Mouse (Mus musculus) heart, adult 2 months (tissue): ENCODE results near the gene P3h2. TPM values are rescaled to one million over a fixed set of nuclear protein-coding genes. Genes with fewer than 3 reads are reported as not detected.

Experiments
- DNase-seq, 2 experiments: peaks; one replicate each; pipeline ENCODE4 v3.0.0; 2021
- H3K27ac ChIP-seq: fragments of 200-600 bp; 2 replicates; pipeline ENCODE4 v1.8.1; 2022
- H3K27me3 ChIP-seq: fragments of 200-500 bp; 2 replicates; pipeline ENCODE4 v1.6.1; 2012; ENCODE audit warnings: mild to moderate bottlenecking, low read length, inconsistent platforms, mixed read lengths; ENCODE audit not compliant: control insufficient read depth, insufficient read depth
- H3K36me3 ChIP-seq: fragments of 200-500 bp; 2 replicates; pipeline ENCODE4 v1.6.1; 2012; ENCODE audit warnings: low read length, inconsistent platforms; ENCODE audit not compliant: control insufficient read depth, insufficient read depth
- H3K4me1 ChIP-seq: fragments of 200-500 bp; 2 replicates; pipeline ENCODE4 v1.6.1; 2011; ENCODE audit warnings: low read length; ENCODE audit not compliant: control insufficient read depth, insufficient read depth
- H3K4me3 ChIP-seq: fragments of 200-600 bp; 2 replicates; pipeline ENCODE4 v1.8.1; 2022
- H3K79me2 ChIP-seq: fragments of 200-500 bp; replicated peaks from 2 replicates; pipeline ENCODE4 v1.6.1; 2012; ENCODE audit warnings: mild to moderate bottlenecking, inconsistent platforms, low read length, moderate library complexity, mixed read lengths; ENCODE audit not compliant: control insufficient read depth, insufficient read depth
- H3K9ac ChIP-seq: fragments of 200-500 bp; 2 replicates; pipeline ENCODE4 v1.6.1; 2012; ENCODE audit warnings: low read depth, mild to moderate bottlenecking, control low read depth, inconsistent platforms, low read length, mixed read lengths
- CTCF ChIP-seq: fragments of 200-600 bp; IDR thresholded peaks from 2 replicates; pipeline ENCODE4 v1.8.1; 2022; ENCODE audit warnings: antibody characterized with exemption, mild to moderate bottlenecking, moderate library complexity
- EP300 ChIP-seq: fragments of 200-500 bp; IDR thresholded peaks from 2 replicates; pipeline ENCODE4 v1.6.1; 2011; ENCODE audit warnings: low read depth, low read length, control low read depth; ENCODE audit not compliant: insufficient read depth
- POLR2A ChIP-seq: fragments of 200-500 bp; IDR thresholded peaks from 2 replicates; pipeline ENCODE4 v1.6.1; 2011; ENCODE audit warnings: mild to moderate bottlenecking, low read depth, low read length, control low read depth; ENCODE audit not compliant: insufficient read depth
- WGBS: fragments of 180-500 bp; shearing (Covaris S2); methylation state at CpG from one replicate; pipeline ENCODE4 v1.1.7; 2018; 5-methylcytosine and 5-hydroxymethylcytosine counted together
- intact Hi-C: fragments of 180-260 bp; cut with DNase I; formaldehyde crosslinking; loops from one replicate; pipeline ENCODE4 v1.15.1; 2025
- polyA plus RNA-seq: library from polyadenylated mRNA; depleted of rRNA; stranded (reverse); fragments of >200 nt; gene quantifications from 2 replicates; pipeline ENCODE4 v1.2.3, GENCODE M21; 2012
- total RNA-seq, 2 experiments: library from RNA; stranded (reverse); gene quantifications; 2 replicates each; pipeline ENCODE4 v1.2.3; 2021

The P3h2 gene
- total and polyA plus RNA-seq, 3 experiments, result 1.2 to 4.3 (median 4.2) TPM

DNA sequence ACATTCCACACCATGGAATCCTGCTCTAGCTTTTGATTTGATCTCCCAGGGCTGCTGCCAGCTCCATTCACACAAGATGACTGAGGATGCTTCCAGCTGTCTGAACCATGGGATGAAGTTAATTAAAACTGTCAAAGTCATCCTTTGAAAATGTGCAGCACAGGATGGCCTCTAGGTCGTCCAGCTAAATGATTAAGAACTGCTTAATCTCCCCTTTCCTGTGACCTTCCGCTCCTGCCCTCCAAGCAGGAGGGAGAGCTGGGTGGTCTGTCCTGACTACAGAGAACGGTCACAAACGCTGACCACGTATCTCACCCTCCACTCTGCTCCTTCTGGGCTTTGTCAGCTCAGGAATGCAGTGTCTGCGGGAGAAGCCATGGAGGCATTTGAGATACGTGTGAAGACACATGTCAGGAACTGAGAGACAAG, 26.6 kb downstream of the P3h2 start:
- H3K27me3 ChIP-seq, result no peaks in the 10 kb centered on the region
- H3K9ac ChIP-seq, result no peak overlapping the region
- 30% methylated on average over 7 of the region's 7 CpGs for WGBS
- H3K27ac ChIP-seq, result no peak overlapping the region
- H3K79me2 ChIP-seq, result no peaks in the 10 kb centered on the region
- no peaks in the 10 kb centered on the region; the same call in 1 of the 2 replicates for H3K4me1 ChIP-seq
- intact Hi-C loops, result no loop called here
- DNase-seq, result no peak
- no peaks in the 10 kb centered on the region; the same call in 1 of the 2 replicates for H3K36me3 ChIP-seq
- H3K4me3 ChIP-seq, result no peak overlapping the region
- TF ChIP-seq CTCF (no peak), EP300 (no peak), POLR2A (no peak)

DNA sequence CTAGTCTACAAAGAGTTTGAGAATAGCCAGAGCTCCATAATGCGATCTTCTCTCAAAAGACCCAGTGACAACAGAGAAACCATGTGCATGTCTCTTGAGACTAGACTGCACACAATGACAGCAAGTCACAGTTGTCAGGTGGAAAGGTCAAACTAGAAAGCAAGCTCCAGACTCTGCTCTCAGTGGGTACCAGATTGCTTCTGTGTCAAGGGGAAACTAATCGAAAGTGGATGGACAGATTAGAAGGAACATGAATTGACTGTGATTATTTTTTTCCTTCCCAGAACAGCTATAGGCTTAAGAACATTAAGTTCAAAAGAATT, 27.5 kb downstream of the P3h2 start:
- H3K27ac ChIP-seq, result no peak overlapping the region
- H3K79me2 ChIP-seq, result no peaks in the 10 kb centered on the region
- no peaks in the 10 kb centered on the region for H3K27me3 ChIP-seq
- no peak for TF ChIP-seq EP300
- no peak for TF ChIP-seq POLR2A
- no peak for TF ChIP-seq CTCF
- intact Hi-C loops, result no loop called here
- 49% methylated on average over 2 of the region's 2 CpGs for WGBS
- H3K4me3 ChIP-seq, result no peak overlapping the region
- DNase-seq, result no peak
- H3K9ac ChIP-seq, result no peak overlapping the region
- H3K4me1 ChIP-seq, result no peaks in the 10 kb centered on the region; the same call in 1 of the 2 replicates
- H3K36me3 ChIP-seq, result no peaks in the 10 kb centered on the region; the same call in 1 of the 2 replicates

DNA sequence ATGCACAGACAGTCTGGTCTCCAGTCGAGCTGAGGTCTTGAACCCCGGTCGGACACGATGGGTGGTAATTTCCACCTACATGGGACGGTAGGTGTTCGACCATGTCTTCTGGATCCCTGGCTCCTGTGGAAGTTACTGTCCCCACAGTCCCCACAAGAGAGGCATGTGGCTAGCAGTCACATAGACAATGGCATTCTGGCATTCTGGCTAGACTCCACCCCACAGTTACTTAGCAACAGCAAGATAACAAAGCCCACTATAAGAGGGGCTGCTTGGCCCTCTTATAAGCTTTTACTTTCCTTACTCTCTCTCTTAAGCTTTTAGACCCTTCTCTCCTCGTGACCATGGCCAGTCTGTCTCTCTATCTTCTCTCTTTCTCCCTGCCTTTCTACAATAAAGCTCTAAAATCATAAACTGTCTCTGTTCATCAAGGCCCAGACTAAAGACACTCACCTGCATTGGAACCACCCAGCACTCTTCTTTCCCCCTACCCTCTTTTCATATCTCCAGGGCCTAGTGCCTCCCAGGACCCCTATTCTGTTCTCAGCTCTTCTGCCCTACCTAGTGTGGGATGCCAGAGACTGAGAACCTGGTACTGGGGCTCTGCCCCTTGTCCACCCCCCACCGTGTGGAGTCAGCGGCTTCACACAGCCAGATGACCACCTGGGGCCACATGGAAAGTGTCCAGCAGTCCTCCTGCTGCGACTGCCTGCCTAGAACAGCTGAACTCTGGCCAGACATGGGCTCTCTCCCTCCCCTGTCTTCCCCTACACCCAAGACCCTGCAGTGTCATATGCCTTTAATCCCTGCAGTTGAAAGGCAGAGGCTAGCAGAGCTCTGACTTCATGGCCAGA, 28.1 kb downstream of the P3h2 start:
- H3K9ac ChIP-seq, result no peak overlapping the region
- H3K36me3 ChIP-seq, result no peaks in the 10 kb centered on the region; the same call in 1 of the 2 replicates
- 68% methylated on average over 10 of the region's 10 CpGs for WGBS
- no peaks in the 10 kb centered on the region for H3K4me1 ChIP-seq
- no peak for DNase-seq
- H3K27ac ChIP-seq, result no peak overlapping the region
- no peak overlapping the region for H3K4me3 ChIP-seq
- H3K27me3 ChIP-seq, result no peaks in the 10 kb centered on the region
- TF ChIP-seq CTCF (no peak), POLR2A (no peak), EP300 (no peak)
- H3K79me2 ChIP-seq, result no peaks in the 10 kb centered on the region
- intact Hi-C loops, result no loop called here

DNA sequence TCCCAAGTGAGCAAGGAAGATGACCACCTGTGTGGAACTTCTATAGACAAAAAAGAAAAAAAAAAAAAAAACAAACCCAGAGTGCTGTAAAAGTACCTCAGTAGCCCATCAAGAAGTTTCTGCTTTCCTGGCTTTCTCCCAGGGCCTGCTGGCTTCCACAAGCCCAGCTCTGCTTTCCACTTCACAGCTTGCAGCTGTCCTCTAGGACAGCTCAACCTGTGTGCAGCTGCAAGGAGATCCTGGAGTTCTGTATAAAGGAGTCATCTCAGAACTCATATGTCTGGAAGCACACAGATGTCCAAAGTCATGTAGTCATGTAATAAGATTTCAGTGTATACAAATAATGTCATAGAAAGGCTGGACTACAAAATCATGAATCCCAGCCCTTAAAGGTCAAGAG, 30.5 kb downstream of the P3h2 start:
- intact Hi-C loops, result no loop called here
- Histone ChIP-seq H3K27ac (no peak overlapping the region), H3K79me2 (no peaks in the 10 kb centered on the region), H3K36me3 (no peaks in the 10 kb centered on the region; the same call in 1 of the 2 replicates), H3K4me3 (no peak overlapping the region), H3K27me3 (no peaks in the 10 kb centered on the region), H3K9ac (no peak overlapping the region), H3K4me1 (no peaks in the 10 kb centered on the region)
- TF ChIP-seq POLR2A (no peak), EP300 (no peak), CTCF (no peak)
- DNase-seq, result no peak

DNA sequence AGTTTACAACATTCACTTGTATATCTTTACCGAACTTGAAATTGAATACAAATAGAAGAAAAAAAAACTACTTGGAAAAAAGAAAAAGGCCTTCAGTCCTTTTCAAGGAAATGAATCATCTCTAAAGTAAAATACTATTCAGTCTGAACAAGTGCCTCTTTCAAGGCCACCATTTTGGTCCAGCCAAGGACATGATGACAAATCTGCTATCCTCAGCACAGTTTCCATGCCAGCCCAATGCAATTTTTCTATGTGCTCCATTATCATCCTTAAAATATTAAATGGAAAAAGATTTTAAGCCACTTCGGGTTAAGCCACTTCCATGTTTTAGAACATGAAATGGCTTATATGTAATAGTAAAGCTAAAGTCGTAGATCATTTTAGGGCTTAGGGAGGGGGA, 35.2 kb downstream of the P3h2 start:
- no peaks in the 10 kb centered on the region for H3K27me3 ChIP-seq
- 88% methylated on average over 3 of the region's 3 CpGs for WGBS
- no peak overlapping the region for H3K4me3 ChIP-seq
- TF ChIP-seq CTCF (no peak), POLR2A (no peak), EP300 (no peak)
- peaks cover 2% of the 10 kb centered on the region for H3K4me1 ChIP-seq
- intact Hi-C loops, result no loop called here
- H3K27ac ChIP-seq, result no peak overlapping the region
- H3K79me2 ChIP-seq, result no peaks in the 10 kb centered on the region
- no peaks in the 10 kb centered on the region for H3K36me3 ChIP-seq
- H3K9ac ChIP-seq, result no peak overlapping the region
- no peak for DNase-seq

DNA sequence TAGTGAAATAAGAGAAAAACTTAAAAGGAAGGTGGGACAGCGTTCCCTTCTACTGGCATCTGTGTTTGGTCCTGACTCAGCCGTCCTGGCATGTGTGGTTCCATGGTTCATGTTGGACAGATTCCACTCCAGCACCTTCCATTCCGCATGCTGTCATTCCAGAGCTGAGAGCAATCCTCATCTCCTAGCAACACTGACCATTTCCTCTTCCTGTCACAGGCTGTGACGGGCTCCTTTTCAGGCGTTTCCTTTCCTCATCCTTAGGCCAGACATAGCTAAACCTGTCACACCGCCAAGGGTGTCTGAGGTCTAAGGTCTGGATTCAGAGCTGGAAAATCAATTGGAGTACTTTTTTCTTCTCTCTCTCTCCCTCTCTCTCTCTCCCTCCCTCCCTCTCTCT, 40.5 kb downstream of the P3h2 start:
- Histone ChIP-seq H3K9ac (no peak overlapping the region), H3K4me3 (no peak overlapping the region), H3K27me3 (no peaks in the 10 kb centered on the region), H3K36me3 (no peaks in the 10 kb centered on the region), H3K4me1 (peaks cover 5% of the 10 kb centered on the region), H3K79me2 (no peaks in the 10 kb centered on the region), H3K27ac (no peak overlapping the region; the same call in 1 of the 2 replicates)
- TF ChIP-seq CTCF (no peak), EP300 (no peak), POLR2A (no peak)
- intact Hi-C loops, result loop anchor here (5.0 kb wide), 1 partner anchor 37 kb away; no protein-coding TSS in a partner anchor
- WGBS, result 14% methylated on average over 6 of the region's 6 CpGs
- peak; percentile 43 to 66 for DNase-seq
